Mouse (Mus musculus) urinary bladder, adult 2 months (tissue): ENCODE data around the gene Ugt1a6a. TPM values are rescaled to one million over a fixed set of nuclear protein-coding genes. Genes with fewer than 3 reads are reported as not detected.

ENCODE experiments used
- DNase-seq: peaks from one replicate; pipeline ENCODE4 v3.0.0; 2022; ENCODE audit warnings: low spot score
- polyA plus RNA-seq: library from polyadenylated mRNA; depleted of rRNA; stranded (reverse); fragments of >200 nt; gene quantifications from 2 replicates; pipeline ENCODE4 v1.2.3, GENCODE M21; 2012; rRNA removed

The Ugt1a6a gene
- polyA plus RNA-seq, 1 experiment: 412 TPM

DNA sequence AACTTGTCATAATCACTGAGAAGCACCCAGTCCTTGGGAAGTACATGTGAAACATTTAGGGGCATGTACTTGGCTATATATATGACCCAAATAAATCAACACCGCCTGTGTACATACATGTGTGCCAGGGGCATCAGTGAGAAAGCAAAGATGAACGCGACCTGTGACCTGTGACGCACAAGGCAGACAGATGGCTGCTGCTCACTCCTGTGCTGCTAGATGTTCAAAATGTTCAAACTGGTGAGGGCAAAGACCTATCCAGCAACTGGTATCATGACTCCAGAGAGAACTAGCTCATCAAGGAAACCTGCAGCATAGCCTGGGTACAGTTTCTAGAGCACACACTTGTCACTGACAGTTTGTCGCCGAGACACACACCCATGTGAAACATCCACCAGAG, 132.9 kb downstream of the Ugt1a6a start:
- no peak for DNase-seq

DNA sequence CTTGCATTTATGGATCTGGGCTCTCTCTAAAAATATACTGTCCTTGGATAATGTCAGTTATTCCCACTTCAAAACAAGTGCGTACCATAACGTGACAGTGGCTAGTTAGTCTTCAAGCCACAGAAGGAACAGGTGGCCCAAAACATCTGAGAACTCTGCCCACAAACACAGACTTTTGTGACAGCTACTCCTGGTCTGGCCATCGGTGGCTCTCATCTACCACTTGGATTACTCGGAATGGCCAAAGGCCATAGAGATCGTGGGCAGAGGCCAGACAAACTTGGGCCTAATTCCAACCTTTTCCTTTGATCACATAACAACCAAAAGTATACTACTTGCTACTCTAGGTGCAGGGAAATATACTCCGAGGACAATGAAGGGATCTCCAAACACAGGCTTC, 133.5 kb downstream of the Ugt1a6a start:
- DNase-seq: no peak

Other genes starting within 250 kb of the Ugt1a6a start
- gene Usp40, start 126.3 kb upstream of the Ugt1a6a start, polyA plus RNA-seq: 19.4 and 23.5 TPM in 2 replicates
- 0.16 TPM in 1 of 2 replicates, not detected in the other for gene Ugt1a10, start 79.4 kb upstream of the Ugt1a6a start, polyA plus RNA-seq
- not detected in 2 replicates for gene Ugt1a9, start 64.0 kb upstream of the Ugt1a6a start, polyA plus RNA-seq
- not detected in 2 replicates for gene Ugt1a8, start 47.0 kb upstream of the Ugt1a6a start, polyA plus RNA-seq
- gene Ugt1a7c, start 39.7 kb upstream of the Ugt1a6a start, polyA plus RNA-seq: 96.6 and 98.2 TPM in 2 replicates
- 30.4 and 31.7 TPM in 2 replicates for gene Ugt1a6b, start 31.6 kb upstream of the Ugt1a6a start, polyA plus RNA-seq
- gene Ugt1a5, start 31.2 kb downstream of the Ugt1a6a start, polyA plus RNA-seq: 2.3 and 5.1 TPM in 2 replicates
- gene Ugt1a2, start 65.8 kb downstream of the Ugt1a6a start, polyA plus RNA-seq: 0.77 and 1.6 TPM in 2 replicates
- 1.3 and 1.7 TPM in 2 replicates for gene Dnajb3, start 71.0 kb downstream of the Ugt1a6a start, polyA plus RNA-seq
- gene Ugt1a1, start 77.2 kb downstream of the Ugt1a6a start, polyA plus RNA-seq: 9.0 and 11.0 TPM in 2 replicates
- gene Mroh2a, start 92.2 kb downstream of the Ugt1a6a start, polyA plus RNA-seq: 0.24 and 0.29 TPM in 2 replicates
- gene Hjurp, start 142.8 kb downstream of the Ugt1a6a start, polyA plus RNA-seq: 62.9 and 67.6 TPM in 2 replicates
- not detected in 2 replicates for gene Trpm8, start 142.9 kb downstream of the Ugt1a6a start, polyA plus RNA-seq